Mouse (Mus musculus) mesoderm, embryonic 11.5 days (tissue): ENCODE data around the gene Zfp661.

Source experiments
- DNase-seq: peaks from one replicate; pipeline ENCODE4 v3.0.0-alpha.2; 2012; ENCODE audit warnings: low read depth, low spot score

Gene Zfp661

GRCm38 (mm10) chr2:127551078-127551477 lies 35.8 kb downstream of the Zfp661 start:
- DNase-seq, result no peak

- no peak for DNase-seq
These were observed 36.4 kb downstream of the Zfp661 start for GRCm38 (mm10) chr2:127550446-127550845.

GRCm38 (mm10) chr2:127549711-127550110 lies 37.2 kb downstream of the Zfp661 start:
- DNase-seq, result no peak

- DNase-seq, result no peak
These were observed 38.4 kb downstream of the Zfp661 start for GRCm38 (mm10) chr2:127548342-127549074.

GRCm38 (mm10) chr2:127541697-127542096 lies 45.2 kb downstream of the Zfp661 start:
- no peak for DNase-seq

- DNase-seq, result no peak
These were observed 45.7 kb downstream of the Zfp661 start, which contains the start of gene Prom2 for GRCm38 (mm10) chr2:127541185-127541584. TSS of gene Prom2 (minus strand) at chr2:127541467.

GRCm38 (mm10) chr2:127539494-127539893 lies 47.4 kb downstream of the Zfp661 start:
- DNase-seq, result peak; percentile 24

- DNase-seq, result no peak
These were observed 49.3 kb downstream of the Zfp661 start for GRCm38 (mm10) chr2:127537548-127537947.

- DNase-seq, result no peak
These were observed 51.5 kb downstream of the Zfp661 start for GRCm38 (mm10) chr2:127535363-127535762.

GRCm38 (mm10) chr2:127532379-127532778 lies 54.5 kb downstream of the Zfp661 start:
- DNase-seq, result peak; percentile 74

- DNase-seq, result no peak
These were observed 55.3 kb downstream of the Zfp661 start for GRCm38 (mm10) chr2:127531592-127531991.

- no peak for DNase-seq
These were observed 56.5 kb downstream of the Zfp661 start for GRCm38 (mm10) chr2:127530418-127530817.

- DNase-seq, result no peak
These were observed 61.7 kb downstream of the Zfp661 start for GRCm38 (mm10) chr2:127525004-127525775.
